14 mouse cellular contexts compared by ENCODE assay signal in the genomic region with DNA sequence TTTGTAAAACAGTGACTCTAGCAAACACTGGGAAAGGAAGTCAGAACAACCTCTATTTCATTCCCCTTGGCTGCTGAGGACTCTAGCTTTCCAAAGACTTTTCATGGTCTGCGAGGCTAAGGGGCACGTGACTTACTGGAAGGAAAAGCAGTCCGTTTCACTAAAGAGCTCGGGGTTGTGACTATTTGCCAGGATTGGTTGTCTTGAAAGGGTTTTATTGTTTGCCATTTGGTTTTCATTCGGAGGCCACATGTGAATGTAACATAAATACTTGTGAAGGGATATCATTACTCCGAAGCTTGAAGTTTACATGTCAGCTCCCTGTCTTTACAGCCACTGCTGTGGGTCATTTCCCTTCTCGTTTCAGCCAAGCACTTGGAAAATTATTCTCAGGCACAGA.
"Had no signal": no experiment of that assay in that cellular context is flagged by ENCODE, and none has a peak within 500 bp of the region (broad histone marks: within the 10 kb centered on the region; RNA-seq: fewer than 3 reads in every experiment).

No protein-coding gene starts in this region.

- H3K36me3 ChIP-seq: intestine, embryonic 15.5 days; midbrain, embryonic 13.5 days; neural tube, embryonic 12.5 days had no signal

- H3K27ac ChIP-seq: intestine, embryonic 15.5 days; liver, embryonic 14.5 days; macrophage; midbrain, embryonic 13.5 days; neural tube, embryonic 12.5 days had no signal

- H3K9me3 ChIP-seq: intestine, embryonic 15.5 days; midbrain, embryonic 13.5 days; neural tube, embryonic 12.5 days had no signal

- H3K4me2 ChIP-seq: intestine, embryonic 15.5 days; midbrain, embryonic 13.5 days; neural tube, embryonic 12.5 days had no signal

- H3K9ac ChIP-seq: intestine, embryonic 15.5 days; liver, embryonic 14.5 days; midbrain, embryonic 13.5 days; neural tube, embryonic 12.5 days had no signal

- H3K4me1 ChIP-seq: midbrain, embryonic 13.5 days; neural tube, embryonic 12.5 days had no signal

- DNase-seq: kidney, adult 18-20 months; kidney, postnatal 10 days; kidney, postnatal 4 days; liver; lung, adult 18-20 months; lung, postnatal 14 days; spleen, adult 18-20 months; thymus, adult 18-20 months; thymus, postnatal 14 days had no signal

- H3K27me3 ChIP-seq: intestine, embryonic 15.5 days; neural tube, embryonic 12.5 days had no signal

- ATAC-seq: intestine, embryonic 15.5 days; midbrain, embryonic 13.5 days had no signal

- H3K4me3 ChIP-seq: intestine, embryonic 15.5 days; midbrain, embryonic 13.5 days; neural tube, embryonic 12.5 days had no signal
